ENCODE assay signal across 12 mouse cellular contexts in genomic region chr2:50687672-50688151, GRCm38 (mm10).
DNase-seq lines count a peak whose midpoint lies in the region; ATAC-seq and TF ChIP-seq lines count a peak whose summit lies in the region.
"Had no signal": no experiment of that assay in that cellular context is flagged by ENCODE, and none has a peak within 500 bp of the region (broad histone marks: within the 10 kb centered on the region; RNA-seq: fewer than 3 reads in every experiment).

No protein-coding gene starts in this region.

- ATAC-seq in lung, postnatal 0 days, result peak; percentile 42; the same call in 1 of the 2 replicates
- no peak for ATAC-seq in cerebellum, adult (ENCODE audit: insufficient number of reproducible peaks, low FRiP score, low TSS enrichment)

- 71% methylated on average over 10 of the region's 10 CpGs for WGBS in lung, postnatal 0 days
- WGBS in bone marrow, adult 2 months, result 63% methylated on average over 10 of the region's 10 CpGs
- 36% methylated on average over 10 of the region's 10 CpGs for WGBS in macrophage (ENCODE audit: missing documents)

- DNase-seq in lung, postnatal 0 days (ENCODE audit: low spot score), result peak; percentile 46
- DNase-seq in lung, postnatal 25 days (ENCODE audit: low spot score), result no peak
- no peak for DNase-seq in Muller cell, postnatal 12 days (ENCODE audit: inconsistent ontology term)
- DNase-seq in layer of hippocampus, adult 2 months (ENCODE audit: low spot score in 2 of 2), result no peak
- DNase-seq: layer of hippocampus, adult 9-11 months; liver, embryonic 13.5 days; retina, postnatal 1 day had no signal

- TF ChIP-seq CTCF in lung, postnatal 0 days (IDR thresholded peaks at IDR 0.05), result no peak
- no peak for TF ChIP-seq CTCF in bone marrow, adult 2 months (IDR thresholded peaks at IDR 0.05; ENCODE audit: control insufficient read depth, insufficient read depth, low read length)
- TF ChIP-seq CTCF in layer of hippocampus, adult 2 months (conservative IDR thresholded peaks at IDR 0.05), result no peak

- no peak for TF ChIP-seq POLR2A in bone marrow, adult 2 months (IDR thresholded peaks at IDR 0.05; ENCODE audit: borderline replicate concordance, control insufficient read depth, low read depth, low read length)

- H3K4me3 ChIP-seq in lung, postnatal 0 days (ENCODE audit: low read depth, low read length), result no peak overlapping the region
- H3K4me3 ChIP-seq in bone marrow, adult 2 months (replicated peaks; ENCODE audit: control insufficient read depth, low read depth, low read length), result no peak overlapping the region
- H3K4me3 ChIP-seq in macrophage (ENCODE audit: inconsistent target), result no peak overlapping the region
- H3K4me3 ChIP-seq in layer of hippocampus, adult 2 months, result no peak overlapping the region
- H3K4me3 ChIP-seq: heart, adult 2 months; liver, embryonic 13.5 days had no signal

- H3K27ac ChIP-seq in lung, postnatal 0 days (ENCODE audit: low read length), result no peak overlapping the region
- H3K27ac ChIP-seq in bone marrow, adult 2 months (ENCODE audit: control insufficient read depth, insufficient read depth, low read depth, low read length, poor library complexity), result peak overlapping the region; percentile 75
- H3K27ac ChIP-seq in macrophage, result peak overlapping the region; percentile 76
- no peak overlapping the region for H3K27ac ChIP-seq in layer of hippocampus, adult 2 months
- H3K27ac ChIP-seq: heart, adult 2 months; kidney, postnatal 0 days; liver, embryonic 13.5 days had no signal

- TF ChIP-seq EP300 in lung, postnatal 0 days (IDR thresholded peaks at IDR 0.05), result no peak

- H3K79me2 ChIP-seq in macrophage (ENCODE audit: inconsistent target), result no peaks in the 10 kb centered on the region

- no peaks in the 10 kb centered on the region for H3K4me1 ChIP-seq in lung, postnatal 0 days (ENCODE audit: insufficient read depth, low read depth, low read length)
- H3K4me1 ChIP-seq in bone marrow, adult 2 months (ENCODE audit: control insufficient read depth, insufficient read depth, low read length), result peaks cover 2% of the 10 kb centered on the region; the same call in 1 of the 2 replicates
- H3K4me1 ChIP-seq: liver, embryonic 13.5 days had no signal

- no peaks in the 10 kb centered on the region for H3K27me3 ChIP-seq in lung, postnatal 0 days (replicated peaks; ENCODE audit: insufficient read depth, low read length)
- H3K27me3 ChIP-seq: liver, embryonic 13.5 days had no signal

- H3K9me3 ChIP-seq in lung, postnatal 0 days (ENCODE audit: low read length), result no peaks in the 10 kb centered on the region
- H3K9me3 ChIP-seq: liver, embryonic 13.5 days had no signal

- no peak overlapping the region for H3K9ac ChIP-seq in lung, postnatal 0 days (replicated peaks; ENCODE audit: low read depth)
- H3K9ac ChIP-seq: liver, embryonic 13.5 days had no signal

- H3K4me2 ChIP-seq in lung, postnatal 0 days (replicated peaks; ENCODE audit: low read depth, low read length), result no peak overlapping the region
- H3K4me2 ChIP-seq: liver, embryonic 13.5 days had no signal

- H3K36me3 ChIP-seq in lung, postnatal 0 days (ENCODE audit: insufficient read depth, low read length), result no peaks in the 10 kb centered on the region
- no peaks in the 10 kb centered on the region for H3K36me3 ChIP-seq in macrophage (ENCODE audit: inconsistent target)
- H3K36me3 ChIP-seq: liver, embryonic 13.5 days had no signal

Comparison
In these comparisons a context has a peak if more than half of its experiments do, and no peak if none do; other contexts are left out.
1. H3K27ac ChIP-seq: peak in bone marrow, adult 2 months (single experiment) and macrophage (single experiment); none in lung, postnatal 0 days (single experiment) and layer of hippocampus, adult 2 months (single experiment).